19 mouse cellular contexts compared by ENCODE assay signal in genomic region chr3:84663079-84663478, GRCm38 (mm10).
"Had no signal": no experiment of that assay in that cellular context is flagged by ENCODE, and none has a peak within 500 bp of the region (broad histone marks: within the 10 kb centered on the region; RNA-seq: fewer than 3 reads in every experiment).

No protein-coding gene starts in this region.

- ATAC-seq: liver, postnatal 0 days; midbrain, embryonic 16.5 days had no signal

- H3K9me3 ChIP-seq: lung, embryonic 15.5 days; neural tube, embryonic 13.5 days had no signal

- DNase-seq: kidney, postnatal 36 days; layer of hippocampus, adult 9-11 months; layer of hippocampus, postnatal 36 days; liver; liver, embryonic 13.5 days; liver, postnatal 0 days; lung, postnatal 14 days; retina, postnatal 1 day; right cerebral cortex, postnatal 4 days; spleen, adult 18-20 months; thymus, adult 2 months; thymus, postnatal 25 days had no signal

- H3K4me3 ChIP-seq: limb, embryonic 12.5 days; liver, embryonic 13.5 days; lung, embryonic 15.5 days; megakaryocyte, embryonic 14.5 days; neural tube, embryonic 13.5 days had no signal

- H3K27ac ChIP-seq: limb, embryonic 12.5 days; liver, embryonic 13.5 days; lung, embryonic 15.5 days; macrophage; neural tube, embryonic 13.5 days had no signal

- H3K36me3 ChIP-seq: limb, embryonic 12.5 days; liver, embryonic 13.5 days; lung, embryonic 15.5 days; neural tube, embryonic 13.5 days had no signal

- H3K4me2 ChIP-seq: limb, embryonic 12.5 days; liver, embryonic 13.5 days; lung, embryonic 15.5 days; midbrain, embryonic 11.5 days; neural tube, embryonic 13.5 days had no signal

- H3K9ac ChIP-seq: limb, embryonic 12.5 days; liver, embryonic 13.5 days; liver, postnatal 0 days; lung, embryonic 15.5 days; neural tube, embryonic 13.5 days had no signal
